Mouse (Mus musculus) thymus, adult 18-20 months (tissue): ENCODE data around the gene Ccdc170.
"Not testable (repeated sequence)": the region's sequence is repeated elsewhere in the genome, so short reads cannot be mapped to it uniquely, and the experiment has no call there.

Experiments
- DNase-seq, 2 experiments: peaks; one replicate each; pipeline ENCODE4 v3.0.0; 2022; ENCODE audit warnings: mixed read lengths in 2 of 2

The Ccdc170 gene

GRCm38 (mm10) chr10:4523078-4523477 lies 40.8 kb downstream of the Ccdc170 start:
- no peak for DNase-seq

DNA sequence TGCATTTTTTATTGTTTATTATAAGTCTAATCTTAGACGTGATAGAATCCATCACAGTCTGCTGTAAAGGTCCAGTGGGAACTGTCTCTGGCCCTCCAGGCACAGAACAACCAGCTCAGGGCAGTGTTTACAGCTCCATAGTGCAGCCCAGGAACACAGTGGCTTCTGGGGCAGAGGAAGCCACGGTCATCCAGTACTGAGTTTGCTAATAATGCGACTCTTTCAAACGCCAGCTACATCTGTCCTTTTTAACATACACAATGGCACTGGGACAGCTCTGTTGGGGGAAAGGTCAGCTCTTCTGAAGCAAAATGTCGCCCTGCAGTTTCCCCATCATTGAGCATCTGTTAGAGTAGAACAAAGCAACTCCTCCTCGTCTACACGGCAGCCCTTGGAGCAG lies 45.7 kb downstream of the Ccdc170 start:
- DNase-seq = no peak

DNA sequence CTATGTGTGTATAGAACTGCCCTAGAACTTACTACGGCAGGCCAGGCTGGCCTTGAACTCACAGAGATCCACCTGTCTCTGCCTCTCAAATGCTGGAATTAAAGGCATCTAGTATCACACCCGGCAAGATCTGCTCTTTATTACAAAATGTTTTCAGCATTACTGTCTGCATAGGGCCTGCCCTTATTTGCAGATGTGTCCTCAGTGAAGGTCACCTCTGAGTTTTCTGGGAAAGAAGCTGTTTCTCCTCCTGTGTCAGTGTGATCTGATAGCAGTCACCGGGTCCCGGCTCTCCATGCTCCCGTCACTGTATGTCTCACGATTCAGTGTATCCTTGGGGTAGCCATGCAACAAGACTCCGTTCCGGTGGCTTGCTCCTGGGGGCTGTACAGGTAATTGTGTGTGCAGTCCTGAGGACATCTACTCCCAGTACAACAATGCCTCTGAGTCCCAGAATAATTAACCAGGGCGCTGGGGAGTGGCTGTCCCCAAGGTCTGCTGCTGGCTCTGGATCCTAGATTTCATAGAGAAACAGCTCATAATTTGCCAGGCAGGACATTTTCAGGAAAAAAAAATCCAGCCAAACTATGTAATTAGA lies 48.4 kb downstream of the Ccdc170 start:
- no peak for DNase-seq

- no peak for DNase-seq
These were observed 49.6 kb downstream of the Ccdc170 start for GRCm38 (mm10) chr10:4531933-4532332.

- no peak for DNase-seq
These were observed 50.4 kb downstream of the Ccdc170 start for GRCm38 (mm10) chr10:4532731-4533130.

DNA sequence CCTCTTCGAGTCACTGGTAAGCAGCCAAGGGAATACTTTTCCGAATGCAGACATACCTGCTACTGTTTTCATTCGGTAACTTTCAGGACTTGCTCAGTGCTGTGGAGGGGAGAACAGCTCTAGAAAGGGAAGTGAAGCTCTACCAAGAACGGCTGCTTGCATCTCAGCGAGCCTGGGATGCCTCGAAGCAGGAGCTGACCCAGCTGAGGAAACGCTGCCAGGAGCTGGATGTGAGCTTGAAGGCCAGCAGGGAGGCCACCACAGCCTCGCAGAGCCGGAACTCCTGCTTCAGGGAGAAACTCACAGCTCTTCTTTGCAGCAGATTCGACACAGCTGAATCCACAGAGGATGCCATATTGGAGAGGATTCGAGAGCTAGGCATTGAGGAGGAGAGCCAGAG lies 51.6 kb downstream of the Ccdc170 start:
- DNase-seq = no peak

DNA sequence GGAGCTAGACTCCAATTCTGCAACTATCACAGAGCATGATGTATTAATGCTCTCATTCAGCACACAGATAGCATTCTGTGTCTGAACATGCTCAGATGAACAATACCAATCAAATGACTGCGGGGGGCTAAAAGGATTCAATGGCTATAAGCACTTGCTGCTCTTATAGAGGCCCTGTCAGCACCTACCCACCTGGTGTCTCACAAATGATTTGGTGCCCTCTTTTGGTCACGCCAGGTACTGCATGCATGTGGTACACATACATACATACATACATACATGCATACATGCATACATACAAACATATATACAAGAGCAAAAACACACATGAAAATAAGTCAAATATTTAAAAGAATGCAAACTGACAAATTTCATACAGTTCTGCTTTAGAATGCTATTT lies 63.2 kb downstream of the Ccdc170 start:
- DNase-seq = no peak

DNA sequence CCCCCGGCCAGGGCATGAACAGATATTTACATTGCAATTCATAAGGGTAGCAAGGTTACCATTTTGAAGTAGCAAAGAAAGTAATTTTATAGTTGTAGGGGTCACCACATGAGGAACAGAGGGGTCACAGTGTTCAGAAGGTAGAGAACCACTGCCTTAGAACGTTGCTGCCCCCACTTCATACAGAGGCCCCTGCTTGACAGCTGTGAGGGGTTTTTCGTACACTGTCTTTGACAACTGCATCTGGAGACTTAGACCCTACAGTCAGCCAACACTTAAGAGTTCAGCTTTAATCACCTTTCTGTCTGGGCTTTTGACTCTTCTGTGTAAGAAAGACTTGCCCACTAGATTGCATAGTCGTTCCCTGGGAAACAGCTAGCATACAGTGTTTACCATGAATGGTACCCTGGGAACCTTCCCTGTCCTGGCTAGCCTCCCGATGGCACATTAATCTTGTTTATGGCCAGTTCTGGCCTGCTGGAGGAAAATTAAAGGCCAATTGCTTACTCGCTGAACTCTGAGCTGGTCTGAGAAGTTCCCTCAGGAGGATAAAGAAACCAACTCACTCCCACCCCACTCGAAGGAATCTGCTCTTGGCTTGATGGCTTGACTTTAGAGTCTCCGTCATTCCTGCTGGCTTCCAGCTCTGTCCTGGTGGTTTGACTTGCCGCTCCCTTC lies 71.3 kb downstream of the Ccdc170 start:
- DNase-seq = no peak

DNA sequence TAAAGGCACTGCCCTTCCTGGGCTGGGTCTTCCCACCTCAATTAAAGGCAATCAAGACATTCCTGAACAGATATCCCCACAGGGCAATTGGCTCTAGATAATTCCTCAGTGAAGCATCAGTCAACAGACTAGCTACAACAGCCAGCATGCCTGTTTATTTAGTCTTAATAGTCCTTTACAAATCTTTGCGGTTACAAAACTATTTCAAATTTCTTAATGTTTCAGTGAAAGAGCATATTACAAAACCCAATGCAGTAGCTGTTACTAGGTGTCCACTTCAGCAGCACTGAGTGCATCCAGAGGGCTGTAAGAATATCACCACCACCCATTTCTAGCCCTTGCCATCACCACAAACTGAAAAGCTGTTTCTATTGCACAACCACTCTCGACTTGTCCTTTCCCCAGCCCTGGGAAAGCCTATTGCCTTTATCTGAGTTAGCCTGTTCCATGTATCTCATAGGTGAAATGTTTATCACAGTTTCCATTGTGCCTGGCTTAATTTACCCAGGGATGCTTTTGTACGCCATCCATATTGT lies 74.6 kb downstream of the Ccdc170 start:
- no peak for DNase-seq

DNA sequence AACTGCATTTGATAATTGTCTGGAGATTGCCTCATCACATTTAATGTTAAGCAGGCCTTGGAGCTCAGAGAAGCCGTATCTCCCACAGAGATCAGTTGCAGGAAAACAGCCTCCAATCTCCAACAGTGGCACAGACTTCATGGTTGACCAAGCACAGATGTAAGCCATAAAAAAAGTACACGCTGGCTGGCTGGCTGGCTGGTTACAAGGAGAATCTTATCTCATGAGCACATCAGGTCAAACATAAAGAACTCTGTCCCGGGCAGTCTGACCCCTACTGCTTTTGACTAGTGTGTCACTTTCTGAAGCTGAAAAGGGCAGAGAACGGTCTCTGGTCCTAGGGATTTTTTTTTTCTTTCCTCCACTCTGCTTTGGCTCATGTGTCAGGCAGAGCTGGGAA lies 76.8 kb downstream of the Ccdc170 start:
- DNase-seq = no peak

- no peak for DNase-seq
These were observed 82.8 kb downstream of the Ccdc170 start for GRCm38 (mm10) chr10:4565148-4565547.

DNA sequence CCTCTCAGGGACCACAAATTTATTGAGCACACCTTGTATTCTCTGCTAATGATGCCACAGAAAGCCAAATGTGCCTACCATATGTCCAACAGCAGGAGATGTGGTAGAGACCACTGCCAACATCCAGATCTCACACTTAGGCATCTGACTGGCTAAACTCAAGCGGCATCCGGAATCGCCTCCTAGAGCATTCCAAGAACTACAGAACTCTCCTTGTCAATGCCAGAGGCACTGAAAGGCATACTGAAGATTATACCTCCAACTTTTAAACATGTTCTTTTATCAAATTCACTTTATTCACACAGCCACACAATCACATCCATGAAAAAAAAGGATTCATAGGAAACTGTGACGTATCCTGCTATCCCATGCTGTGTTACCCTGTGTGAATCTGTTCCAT lies 88.5 kb downstream of the Ccdc170 start:
- no peak for DNase-seq

DNA sequence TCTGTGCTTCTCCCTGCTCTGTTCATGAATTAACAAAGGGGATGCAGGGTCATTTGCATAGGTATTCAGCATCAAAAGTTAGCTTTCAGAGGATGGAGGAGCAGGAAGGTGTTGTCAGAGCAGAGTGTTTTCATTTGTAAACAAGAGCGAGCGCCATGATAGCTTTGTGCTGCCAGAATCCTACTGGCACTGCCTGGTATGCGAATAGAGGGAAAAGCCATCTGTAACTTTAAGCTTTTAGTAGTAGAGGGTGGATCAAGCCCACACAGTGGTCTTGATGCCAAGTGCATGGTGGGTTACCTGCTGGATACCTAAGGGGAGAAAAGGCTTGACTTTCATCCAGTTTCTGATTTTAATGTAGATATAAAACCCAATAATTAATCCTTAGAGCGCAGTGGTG lies 89.0 kb downstream of the Ccdc170 start:
- no peak for DNase-seq

DNA sequence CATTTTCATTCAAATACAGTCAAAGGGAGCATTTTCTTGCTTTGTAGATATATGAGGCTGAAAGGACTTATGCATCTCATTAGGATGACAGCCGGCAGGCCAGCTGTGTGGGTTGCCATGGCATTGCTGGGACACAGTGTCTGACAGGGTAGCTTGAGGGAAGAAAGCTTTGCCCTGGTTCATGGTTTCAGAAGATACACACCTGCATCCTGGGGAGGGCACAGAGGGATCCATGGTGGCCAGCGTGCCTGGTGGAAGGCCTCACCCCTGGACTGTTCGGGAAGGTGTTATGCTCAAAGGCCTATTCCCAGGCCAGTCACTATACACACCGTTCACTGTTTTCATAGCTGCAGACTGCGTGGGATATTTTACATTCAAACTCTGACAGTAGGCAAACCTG lies 99.6 kb downstream of the Ccdc170 start:
- no peak for DNase-seq

GRCm38 (mm10) chr10:4586691-4587090 lies 104.4 kb downstream of the Ccdc170 start:
- DNase-seq = no peak

DNA sequence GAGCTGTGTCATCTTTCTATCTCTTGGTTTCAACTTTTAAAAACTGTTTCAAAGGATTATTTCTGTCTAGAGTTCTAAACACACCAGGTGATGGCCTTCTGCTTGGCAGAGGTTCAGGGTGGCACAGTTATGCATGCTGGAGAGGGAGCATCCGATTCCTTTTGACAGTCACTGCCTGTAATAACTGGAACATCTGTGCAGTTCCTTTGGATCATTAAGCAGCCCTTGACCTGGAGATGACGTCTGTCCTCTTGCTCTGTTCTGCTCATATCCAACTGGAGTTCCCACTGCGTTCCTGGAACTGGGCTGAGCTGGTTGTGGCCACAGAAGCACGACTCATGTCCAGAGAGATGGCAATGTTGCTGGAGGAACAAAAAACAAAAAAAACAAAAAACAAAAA lies 107.3 kb downstream of the Ccdc170 start:
- no peak for DNase-seq

DNA sequence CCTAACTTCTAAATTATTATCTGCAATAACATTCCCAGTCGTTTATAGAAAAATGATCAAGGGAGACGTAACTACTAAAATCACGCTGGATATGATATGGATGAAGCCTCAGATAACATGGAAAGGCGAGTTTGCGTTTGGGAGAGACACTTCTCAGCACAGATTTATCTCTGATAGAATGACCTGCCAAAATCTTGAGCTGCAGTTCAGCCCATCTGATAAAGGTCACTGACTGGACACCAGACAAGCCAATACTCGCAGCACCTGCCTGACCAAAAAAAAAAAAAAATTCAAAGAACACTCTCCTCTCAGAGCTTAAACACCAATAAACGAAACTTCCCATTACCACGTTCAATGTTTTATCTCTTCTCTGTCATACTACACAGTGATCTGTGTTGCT lies 108.7 kb downstream of the Ccdc170 start:
- no peak for DNase-seq

GRCm38 (mm10) chr10:4593828-4594227 lies 111.5 kb downstream of the Ccdc170 start:
- DNase-seq = no peak

GRCm38 (mm10) chr10:4597211-4597610 lies 114.9 kb downstream of the Ccdc170 start:
- DNase-seq = no peak

DNA sequence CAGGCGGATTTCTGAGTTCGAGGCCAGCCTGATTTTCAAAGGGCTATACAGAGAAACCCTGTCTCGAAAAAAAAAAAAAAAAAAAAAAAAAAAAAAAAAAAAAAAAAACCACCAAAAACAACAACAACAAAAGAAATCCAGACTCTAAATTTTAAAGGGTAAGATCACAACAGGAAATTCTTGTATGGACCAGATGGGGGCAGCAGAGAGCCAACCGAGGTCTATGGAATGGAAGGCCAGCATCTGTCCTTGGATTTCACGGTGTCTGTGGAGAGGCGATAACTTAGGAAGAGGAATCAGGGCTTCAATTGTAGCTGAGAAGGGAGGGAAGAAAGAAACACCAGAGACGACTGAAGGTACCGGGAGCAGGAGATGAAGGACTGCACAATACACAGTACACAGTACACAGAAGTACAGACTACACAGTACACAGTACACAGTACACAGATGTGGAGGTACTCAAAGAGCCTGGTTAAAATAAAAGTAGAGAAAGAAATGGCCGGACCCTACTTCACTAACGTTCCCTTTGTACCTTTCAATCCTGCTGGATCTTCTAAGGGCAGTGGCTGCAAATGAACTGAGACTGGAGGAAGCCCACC lies 116.0 kb downstream of the Ccdc170 start:
- DNase-seq = no peak

DNA sequence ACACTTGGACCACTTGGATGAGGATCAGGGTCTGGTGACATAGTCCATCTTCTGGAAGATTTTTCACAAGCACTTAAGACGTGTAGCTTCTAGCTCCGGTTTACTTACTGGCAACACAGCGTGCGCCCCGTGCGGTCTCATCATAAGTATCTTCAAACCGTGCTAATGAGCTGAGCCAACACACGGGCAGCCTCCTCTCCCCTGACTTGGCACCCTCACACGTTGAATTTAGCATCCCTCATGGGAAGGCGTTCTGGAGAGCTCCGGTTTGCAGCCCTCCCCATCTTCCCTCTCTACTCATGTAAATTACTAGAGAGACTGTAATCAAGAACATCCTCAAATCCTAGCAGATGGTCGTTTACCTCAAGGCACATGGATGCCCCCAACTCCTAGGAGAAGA lies 116.6 kb downstream of the Ccdc170 start:
- no peak for DNase-seq

DNA sequence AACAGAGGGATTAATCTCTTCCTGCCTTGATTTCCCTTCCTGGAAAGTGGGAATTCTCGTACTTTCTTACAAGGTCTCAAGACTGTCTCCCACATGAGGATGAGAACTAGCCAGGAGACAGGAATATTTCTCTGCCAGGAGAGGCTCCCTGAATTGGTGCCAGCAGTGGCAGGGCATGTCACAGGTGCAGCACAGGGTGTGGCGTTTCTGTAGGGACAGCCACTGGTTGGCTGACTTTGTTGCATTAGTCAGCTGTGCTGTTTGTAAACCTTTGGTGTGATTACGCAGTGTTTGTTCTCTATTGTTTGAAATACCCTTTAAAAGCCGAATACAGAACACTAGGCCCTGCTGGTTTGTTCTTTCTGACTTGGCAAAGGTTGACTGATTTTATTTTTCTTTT lies 117.3 kb downstream of the Ccdc170 start:
- no peak for DNase-seq

- DNase-seq = no peak
These were observed 118.6 kb downstream of the Ccdc170 start for GRCm38 (mm10) chr10:4600796-4601474.

DNA sequence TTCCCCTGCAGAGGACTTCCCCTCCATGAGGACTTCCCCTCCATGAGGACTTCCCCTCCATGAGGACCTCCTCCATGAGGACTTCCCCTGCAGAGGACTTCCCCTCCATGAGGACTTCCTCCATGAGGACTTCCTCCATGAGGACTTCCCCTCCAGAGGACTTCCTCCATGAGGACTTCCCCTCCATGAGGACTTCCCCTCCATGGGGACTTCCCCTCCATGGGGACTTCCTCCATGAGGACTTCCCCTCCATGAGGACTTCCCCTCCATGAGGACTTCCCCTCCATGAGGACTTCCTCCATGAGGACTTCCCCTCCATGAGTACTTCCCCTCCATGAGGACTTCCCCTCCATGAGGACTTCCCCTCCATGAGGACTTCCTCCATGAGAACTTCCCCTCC lies 119.3 kb downstream of the Ccdc170 start:
- not testable (repeated sequence) for DNase-seq
